Mouse (Mus musculus) ES-E14 (cell line): ENCODE data around the gene Galnt14.

Experiments
- CHD2 ChIP-seq: IDR thresholded peaks from 2 replicates; pipeline ENCODE4 v1.6.1; 2014; ENCODE audit warnings: mild to moderate bottlenecking, low read depth, low read length, inconsistent platforms
- HCFC1 ChIP-seq: IDR thresholded peaks from 2 replicates; pipeline ENCODE4 v1.6.1; 2012; ENCODE audit warnings: low read length, inconsistent platforms, borderline replicate concordance; ENCODE audit not compliant: insufficient read depth
- MAFK ChIP-seq: IDR thresholded peaks from 2 replicates; pipeline ENCODE4 v1.6.1; 2014; ENCODE audit warnings: mild to moderate bottlenecking, low read depth, low read length, inconsistent platforms; ENCODE audit not compliant: insufficient read depth
- ZC3H11A ChIP-seq: IDR thresholded peaks from 2 replicates; pipeline ENCODE4 v1.6.1; 2012; ENCODE audit warnings: low read depth, mild to moderate bottlenecking, inconsistent platforms, low read length, borderline replicate concordance

DNA sequence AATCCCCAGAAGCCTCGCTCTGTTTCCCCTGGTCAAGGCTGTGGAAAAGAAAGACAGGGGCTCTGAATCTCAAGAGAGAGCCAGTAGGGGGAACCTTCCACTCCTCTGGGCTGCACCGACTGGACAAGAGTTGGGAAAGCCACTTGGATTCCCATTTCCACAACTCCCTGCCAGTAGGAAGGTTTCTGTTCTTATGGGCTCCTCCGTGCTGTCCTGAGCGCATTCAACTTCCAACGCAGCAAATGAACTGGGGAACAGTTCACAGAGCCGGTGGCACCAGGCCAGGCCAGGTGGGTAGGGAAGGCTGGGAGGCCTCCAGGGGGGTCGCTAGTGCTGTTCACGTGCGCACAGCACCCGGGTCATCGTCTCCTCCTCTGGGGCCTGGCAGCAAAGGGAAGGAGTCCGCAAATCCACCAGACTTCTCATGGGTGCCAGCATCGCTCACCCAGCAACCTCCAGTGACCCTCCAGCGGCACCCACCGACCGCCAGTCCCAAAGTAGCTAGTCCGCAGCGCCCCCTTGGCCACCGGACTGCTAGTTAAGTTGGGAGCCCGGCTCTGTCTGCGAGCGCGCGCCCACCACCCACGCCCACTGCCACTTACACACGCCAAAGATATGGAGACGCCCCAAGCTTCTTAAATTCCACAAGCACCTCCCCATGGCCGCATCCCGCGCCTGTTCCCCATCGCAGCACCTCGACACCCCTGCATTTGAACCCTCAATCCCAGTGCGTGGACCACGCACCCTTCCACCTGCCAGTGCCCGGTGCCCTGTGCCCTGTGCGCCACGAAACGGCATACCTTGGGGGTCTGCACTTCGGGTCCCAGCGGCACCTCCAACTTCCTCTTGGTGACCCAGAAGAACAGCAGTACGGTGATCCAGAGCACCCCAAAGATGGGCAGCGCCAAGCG lies 867 bp downstream of the Galnt14 start:
- no peak for TF ChIP-seq MAFK
- TF ChIP-seq CHD2, result no peak
- TF ChIP-seq HCFC1, result no peak
- no peak for TF ChIP-seq ZC3H11A
